Mouse (Mus musculus): ENCODE measurements around the gene Kcnf1. TPM values are rescaled to one million over a fixed set of nuclear protein-coding genes. Genes with fewer than 3 reads are reported as not detected.
A peak's percentile ranks its signal among the peaks of the same experiment; 100 is the strongest.

The Kcnf1 gene
- 1 to 10 TPM; 2.2 to 2.9 TPM for total RNA-seq (2021)
- long read RNA-seq, experiment 1, full-length matches to known transcripts = 4 of 4 reads
- long read RNA-seq, experiment 1, partial matches to known transcripts = 0 of 4 reads
- long read RNA-seq, experiment 1, other reads (novel, unspliced or antisense) = 0 of 4 reads
- long read RNA-seq, experiment 2, full-length matches to known transcripts = 5 of 5 reads
- long read RNA-seq, experiment 2, partial matches to known transcripts = 0 of 5 reads
- long read RNA-seq, experiment 2, other reads (novel, unspliced or antisense) = 0 of 5 reads

GRCm38 (mm10) chr12:17176757-17177092 is at the start of gene Kcnf1:
TSS of gene Kcnf1 (minus strand) at chr12:17176888.
- intact Hi-C loops (cut with DNase I) = loop anchor here (5.0 kb wide), 1 partner anchor 46 kb away; no protein-coding TSS in a partner anchor
- DNase-seq = no peak

GRCm38 (mm10) chr12:17225012-17225411 is 48.3 kb upstream of the Kcnf1 start:
- intact Hi-C loops (cut with DNase I) = no loop called here
- DNase-seq = peak in 1 of 2 experiments; percentile 45

- no peak for DNase-seq
- intact Hi-C loops (cut with DNase I) = loop anchor here (5.0 kb wide), 1 partner anchor 46 kb away; the partner anchor contains the start of gene Kcnf1
Measured at GRCm38 (mm10) chr12:17223050-17223449, 46.4 kb upstream of the Kcnf1 start.

- no peak for DNase-seq
- intact Hi-C loops (cut with DNase I) = loop anchor here (5.0 kb wide), 1 partner anchor 45 kb away; the partner anchor contains the start of gene Kcnf1
Measured at GRCm38 (mm10) chr12:17221891-17222428, 45.3 kb upstream of the Kcnf1 start.

- no peak for DNase-seq
- intact Hi-C loops (cut with DNase I) = loop anchor here (5.0 kb wide), 1 partner anchor 43 kb away; the partner anchor contains the start of gene Kcnf1
Measured at GRCm38 (mm10) chr12:17220631-17221030, 43.9 kb upstream of the Kcnf1 start.

- intact Hi-C loops (cut with DNase I) = no loop called here
- DNase-seq = no peak
Measured at GRCm38 (mm10) chr12:17219107-17219506, 42.4 kb upstream of the Kcnf1 start.

GRCm38 (mm10) chr12:17218390-17218789 is 41.7 kb upstream of the Kcnf1 start:
- intact Hi-C loops (cut with DNase I) = no loop called here
- DNase-seq = no peak

- no peak for DNase-seq
- intact Hi-C loops (cut with DNase I) = no loop called here
Measured at GRCm38 (mm10) chr12:17215751-17216150, 39.1 kb upstream of the Kcnf1 start.

GRCm38 (mm10) chr12:17202492-17203322 is 26.0 kb upstream of the Kcnf1 start:
- intact Hi-C loops (cut with DNase I) = no loop called here
- no peak for DNase-seq

- intact Hi-C loops (cut with DNase I) = no loop called here
- no peak for DNase-seq
Measured at GRCm38 (mm10) chr12:17198621-17199020, 21.9 kb upstream of the Kcnf1 start.

- DNase-seq = no peak
- intact Hi-C loops (cut with DNase I) = no loop called here
Measured at GRCm38 (mm10) chr12:17194140-17194539, 17.5 kb upstream of the Kcnf1 start.

- no peak for DNase-seq
- intact Hi-C loops (cut with DNase I) = no loop called here
Measured at GRCm38 (mm10) chr12:17193311-17193710, 16.6 kb upstream of the Kcnf1 start.

GRCm38 (mm10) chr12:17192887-17193286 is 16.2 kb upstream of the Kcnf1 start:
- no peak for DNase-seq
- intact Hi-C loops (cut with DNase I) = no loop called here

GRCm38 (mm10) chr12:17184303-17184775 is 7.7 kb upstream of the Kcnf1 start:
- intact Hi-C loops (cut with DNase I) = no loop called here
- DNase-seq = no peak

- DNase-seq = no peak
Measured at GRCm38 (mm10) chr12:17183788-17184187, 7.1 kb upstream of the Kcnf1 start.

GRCm38 (mm10) chr12:17176041-17176756 is 489 bp downstream of the Kcnf1 start:
- intact Hi-C loops (cut with DNase I) = loop anchor here (5.0 kb wide), 1 partner anchor 46 kb away; no protein-coding TSS in a partner anchor
- no peak for DNase-seq

More at GRCm38 (mm10) chr12:17183788-17184187, 7.1 kb upstream of the Kcnf1 start:
- intact Hi-C loops (cut with DNase I) = no loop called here

GRCm38 (mm10) chr12:17175531-17175951 is 1.1 kb downstream of the Kcnf1 start:
- no peak for DNase-seq
- intact Hi-C loops (cut with DNase I) = loop anchor here (5.0 kb wide), 1 partner anchor 47 kb away; no protein-coding TSS in a partner anchor

GRCm38 (mm10) chr12:17175124-17175523 is 1.6 kb downstream of the Kcnf1 start:
- DNase-seq = no peak
- intact Hi-C loops (cut with DNase I) = loop anchor here (5.0 kb wide), 1 partner anchor 47 kb away; no protein-coding TSS in a partner anchor

GRCm38 (mm10) chr12:17174134-17174893 is 2.4 kb downstream of the Kcnf1 start:
- intact Hi-C loops (cut with DNase I) = no loop called here
- peak; percentile 13 to 16 for DNase-seq
